Mouse (Mus musculus): ENCODE data around the gene Lmf1. TPM values are rescaled to one million over a fixed set of nuclear protein-coding genes. Genes with fewer than 3 reads are reported as not detected.

The Lmf1 gene
- polyA plus RNA-seq, 1 experiment from 2014 or later, result 40.2 TPM

GRCm38 (mm10) chr17:25635806-25636205 lies 56.9 kb downstream of the Lmf1 start:
- no peaks in the 10 kb centered on the region for H3K27me3 ChIP-seq
- no peak for DNase-seq (ENCODE audit: low read depth, low spot score)
- TF ChIP-seq CTCF (IDR thresholded peaks at IDR 0.05), result no peak
- ChIA-PET CTCF (no interaction called here), POLR2A (no interaction called here)
- in situ Hi-C loops (cut with MboI; ENCODE audit: low pct_unique_long_range_greater_than_20kb), result no loop called here
- no peak for ATAC-seq

GRCm38 (mm10) chr17:25637986-25638385 lies 59.1 kb downstream of the Lmf1 start:
- in situ Hi-C loops (cut with MboI; ENCODE audit: low pct_unique_long_range_greater_than_20kb), result no loop called here
- TF ChIP-seq CTCF (IDR thresholded peaks at IDR 0.05), result no peak
- ATAC-seq, result no peak
- H3K27me3 ChIP-seq, result no peaks in the 10 kb centered on the region
- ChIA-PET POLR2A (interaction anchor here (0.6 kb wide), 1 partner anchor 187 kb away, joined by 3 read pairs; no protein-coding TSS in a partner anchor), CTCF (no interaction called here)
- DNase-seq (ENCODE audit: low read depth, low spot score), result no peak

- in situ Hi-C loops (cut with MboI; ENCODE audit: low pct_unique_long_range_greater_than_20kb), result no loop called here
Measured at GRCm38 (mm10) chr17:25638442-25638841, 59.6 kb downstream of the Lmf1 start.

GRCm38 (mm10) chr17:25640956-25641355 lies 62.1 kb downstream of the Lmf1 start:
- DNase-seq (ENCODE audit: low read depth, low spot score) (no peak), ATAC-seq (peak; percentile 41)
- H3K27me3 ChIP-seq, result no peaks in the 10 kb centered on the region
- ChIA-PET POLR2A (interaction anchor here (0.6 to 1.7 kb wide), 2 partner anchors 13 to 41 kb away, joined by 3 to 4 read pairs; no protein-coding TSS in a partner anchor), CTCF (no interaction called here)
- in situ Hi-C loops (cut with MboI; ENCODE audit: low pct_unique_long_range_greater_than_20kb), result no loop called here
- TF ChIP-seq CTCF (IDR thresholded peaks at IDR 0.05), result no peak

More at GRCm38 (mm10) chr17:25638442-25638841, 59.6 kb downstream of the Lmf1 start:
- no peak for TF ChIP-seq CTCF (IDR thresholded peaks at IDR 0.05)
- POLR2A ChIA-PET, result interaction anchor here (0.6 kb wide), 1 partner anchor 188 kb away, joined by 3 read pairs; no protein-coding TSS in a partner anchor
- ATAC-seq (no peak), DNase-seq (ENCODE audit: low read depth, low spot score) (no peak)
- no peaks in the 10 kb centered on the region for H3K27me3 ChIP-seq
- CTCF ChIA-PET, result interaction anchor here (1.2 kb wide), 1 partner anchor 28 kb away, joined by 3 read pairs; no protein-coding TSS in a partner anchor

GRCm38 (mm10) chr17:25642032-25642431 lies 63.1 kb downstream of the Lmf1 start:
- CTCF ChIA-PET, result no interaction called here
- no peak for TF ChIP-seq CTCF (IDR thresholded peaks at IDR 0.05)
- peak; percentile 44 for DNase-seq (ENCODE audit: low read depth, low spot score)
- POLR2A ChIA-PET, result interaction anchor here (1.7 kb wide), 1 partner anchor 12 kb away, joined by 4 read pairs; no protein-coding TSS in a partner anchor
- in situ Hi-C loops (cut with MboI; ENCODE audit: low pct_unique_long_range_greater_than_20kb), result no loop called here
- peak; percentile 76 for ATAC-seq
- H3K27me3 ChIP-seq, result no peaks in the 10 kb centered on the region

- peak; percentile 33 for DNase-seq (ENCODE audit: low read depth, low spot score)
Measured at GRCm38 (mm10) chr17:25643517-25644294, 64.8 kb downstream of the Lmf1 start.

GRCm38 (mm10) chr17:25644761-25645160 lies 65.9 kb downstream of the Lmf1 start:
- no peak for TF ChIP-seq CTCF (IDR thresholded peaks at IDR 0.05)
- in situ Hi-C loops (cut with MboI; ENCODE audit: low pct_unique_long_range_greater_than_20kb), result no loop called here
- no peaks in the 10 kb centered on the region for H3K27me3 ChIP-seq
- ChIA-PET CTCF (interaction anchor here (0.6 to 0.9 kb wide), 2 partner anchors 44 to 77 kb away, joined by 3 to 4 read pairs; no protein-coding TSS in a partner anchor), POLR2A (no interaction called here)
- no peak for ATAC-seq
- DNase-seq (ENCODE audit: low read depth, low spot score), result no peak

More at GRCm38 (mm10) chr17:25643517-25644294, 64.8 kb downstream of the Lmf1 start:
- in situ Hi-C loops (cut with MboI; ENCODE audit: low pct_unique_long_range_greater_than_20kb), result no loop called here
- no peaks in the 10 kb centered on the region for H3K27me3 ChIP-seq
- no peak for TF ChIP-seq CTCF (IDR thresholded peaks at IDR 0.05)
- no peak for ATAC-seq
- ChIA-PET POLR2A (interaction anchor here (0.6 to 1.2 kb wide), 3 partner anchors 11 to 1368 kb away, joined by 5 to 6 read pairs (median 5); no protein-coding TSS in a partner anchor), CTCF (no interaction called here)

GRCm38 (mm10) chr17:25645661-25646060 lies 66.8 kb downstream of the Lmf1 start:
- no peak for TF ChIP-seq CTCF (IDR thresholded peaks at IDR 0.05)
- ChIA-PET POLR2A (no interaction called here), CTCF (interaction anchor here (0.9 kb wide), 2 partner anchors 45 to 247 kb away, joined by 3 read pairs; no protein-coding TSS in a partner anchor)
- no peaks in the 10 kb centered on the region for H3K27me3 ChIP-seq
- in situ Hi-C loops (cut with MboI; ENCODE audit: low pct_unique_long_range_greater_than_20kb), result no loop called here
- no peak for ATAC-seq
- DNase-seq (ENCODE audit: low read depth, low spot score), result no peak

- ATAC-seq (no peak), DNase-seq (ENCODE audit: low read depth, low spot score) (no peak)
- no peaks in the 10 kb centered on the region for H3K27me3 ChIP-seq
- ChIA-PET POLR2A (no interaction called here), CTCF (no interaction called here)
- no peak for TF ChIP-seq CTCF (IDR thresholded peaks at IDR 0.05)
- in situ Hi-C loops (cut with MboI; ENCODE audit: low pct_unique_long_range_greater_than_20kb), result no loop called here
Measured at GRCm38 (mm10) chr17:25647901-25648300, 69.0 kb downstream of the Lmf1 start.

- no peak for TF ChIP-seq CTCF (IDR thresholded peaks at IDR 0.05)
- in situ Hi-C loops (cut with MboI; ENCODE audit: low pct_unique_long_range_greater_than_20kb), result no loop called here
- DNase-seq (ENCODE audit: low read depth, low spot score), result no peak
- ChIA-PET CTCF (interaction anchor here (1.0 kb wide), 1 partner anchor 80 kb away, joined by 3 read pairs; no protein-coding TSS in a partner anchor), POLR2A (no interaction called here)
- no peak for ATAC-seq
- H3K27me3 ChIP-seq, result no peaks in the 10 kb centered on the region
Measured at GRCm38 (mm10) chr17:25648678-25649216, 69.9 kb downstream of the Lmf1 start.

GRCm38 (mm10) chr17:25650726-25651125 lies 71.8 kb downstream of the Lmf1 start:
- no peak for DNase-seq (ENCODE audit: low read depth, low spot score)
- no peak for TF ChIP-seq CTCF (IDR thresholded peaks at IDR 0.05)
- H3K27me3 ChIP-seq, result no peaks in the 10 kb centered on the region
- ChIA-PET POLR2A (no interaction called here), CTCF (no interaction called here)
- no peak for ATAC-seq
- in situ Hi-C loops (cut with MboI; ENCODE audit: low pct_unique_long_range_greater_than_20kb), result no loop called here
